Mouse (Mus musculus): ENCODE results near the gene Smarca4. TPM values are rescaled to one million over a fixed set of nuclear protein-coding genes. Genes with fewer than 3 reads are reported as not detected.
A peak's percentile ranks its signal among the peaks of the same experiment; 100 is the strongest.
"Not testable (repeated sequence)": the region's sequence is repeated elsewhere in the genome, so short reads cannot be mapped to it uniquely, and the experiment has no call there.

Smarca4 gene
- total RNA-seq, 2 experiments from 2014 or later: 108 to 114 TPM

DNA sequence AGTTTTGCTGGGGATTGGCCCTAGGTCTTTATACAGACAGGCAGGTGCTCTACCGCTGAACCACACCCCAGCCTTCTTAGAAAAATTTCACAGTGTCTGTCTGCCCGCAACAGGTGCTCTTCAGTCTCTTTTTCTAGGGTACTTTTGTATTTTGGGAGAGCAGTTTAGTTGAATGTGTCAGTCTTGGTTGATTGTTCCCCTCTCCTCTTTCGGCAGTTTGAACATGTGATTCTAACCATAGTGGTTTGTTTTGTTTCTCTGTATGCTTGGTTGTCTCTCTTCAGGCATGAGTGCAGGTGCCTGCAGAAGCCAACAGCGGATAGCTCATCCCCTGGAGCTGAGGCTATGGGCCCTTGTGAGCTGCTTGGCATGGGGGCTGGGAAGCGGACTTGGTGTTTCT, 36.3 kb downstream of the Smarca4 start:
- no peak for DNase-seq (ENCODE audit: low spot score in 2 of 2)

DNA sequence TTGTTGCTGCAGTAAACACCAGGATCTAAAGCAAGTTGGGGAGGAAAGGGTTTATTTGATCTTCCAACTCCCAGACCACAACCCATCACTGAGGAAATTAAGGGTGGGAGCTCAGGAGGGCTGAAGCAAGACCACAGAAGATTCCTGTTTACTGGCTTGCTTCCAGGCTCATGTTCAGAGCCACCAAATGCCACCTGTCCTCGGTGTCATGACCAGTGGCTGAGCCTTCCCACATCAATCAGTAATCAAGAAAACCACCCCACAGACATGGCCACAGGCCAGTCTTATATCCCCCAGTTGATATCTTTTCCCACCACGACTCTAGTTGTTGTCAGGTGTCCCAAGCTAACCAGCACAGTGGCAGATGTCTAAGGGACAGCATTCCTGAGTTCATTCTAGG, 37.3 kb downstream of the Smarca4 start:
- DNase-seq (ENCODE audit: low spot score in 2 of 2): no peak

DNA sequence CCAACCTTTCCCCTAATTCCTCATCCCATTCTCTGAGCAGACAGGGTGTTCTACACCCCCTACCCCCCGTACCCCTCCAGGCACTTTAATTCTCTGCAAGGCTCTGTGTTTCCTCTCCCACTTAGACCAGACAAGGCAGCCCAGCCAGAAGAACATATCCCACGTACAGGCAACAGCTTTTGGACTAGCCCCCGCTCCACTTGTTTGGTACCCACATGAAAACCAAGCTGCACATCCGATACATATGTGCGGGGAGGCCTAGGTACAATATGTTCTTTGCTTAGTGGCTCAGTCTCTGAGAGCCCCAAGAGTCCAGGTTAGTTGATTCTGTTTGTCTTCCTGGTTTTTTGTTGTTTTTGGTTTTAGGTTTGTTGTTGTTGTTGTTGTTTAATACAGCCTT, 46.1 kb downstream of the Smarca4 start:
- DNase-seq (ENCODE audit: low spot score in 2 of 2): no peak

DNA sequence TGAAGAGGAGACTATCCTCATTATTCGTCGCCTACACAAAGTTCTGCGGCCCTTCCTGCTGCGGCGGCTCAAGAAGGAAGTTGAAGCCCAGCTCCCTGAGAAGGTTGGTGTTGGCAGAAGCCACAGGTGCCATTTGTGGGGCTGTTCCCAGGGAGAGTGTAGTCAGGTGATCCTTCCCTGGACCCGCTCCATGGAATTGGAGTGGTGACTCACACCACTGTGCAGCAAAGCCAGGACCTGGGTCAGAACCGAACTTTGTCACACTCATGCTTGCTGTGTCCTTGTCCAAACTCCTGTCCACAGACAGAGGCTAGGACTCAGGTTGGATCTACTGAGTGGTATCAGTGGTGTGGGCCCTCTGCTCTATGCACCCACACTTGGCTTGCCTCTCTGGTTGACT, 53.0 kb downstream of the Smarca4 start:
- no peak for DNase-seq (ENCODE audit: low spot score in 2 of 2)

DNA sequence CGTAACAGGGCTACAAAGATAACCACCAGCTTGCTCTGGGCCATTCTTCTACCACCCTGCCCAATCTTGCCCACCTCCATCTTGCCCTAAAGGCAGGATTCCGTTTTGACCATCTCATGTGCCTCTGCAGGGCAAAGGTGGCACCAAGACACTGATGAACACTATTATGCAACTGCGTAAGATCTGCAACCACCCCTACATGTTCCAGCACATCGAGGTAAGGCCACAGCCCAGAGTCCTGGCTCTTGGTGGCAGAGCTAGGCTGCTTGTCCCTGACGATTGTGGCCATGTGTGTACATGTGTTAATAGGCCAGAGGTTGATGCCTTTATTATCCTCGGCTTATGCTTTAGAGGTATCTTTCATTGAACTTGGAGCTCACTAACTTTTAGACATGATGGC, 54.4 kb downstream of the Smarca4 start:
- DNase-seq (ENCODE audit: low spot score in 2 of 2): no peak

DNA sequence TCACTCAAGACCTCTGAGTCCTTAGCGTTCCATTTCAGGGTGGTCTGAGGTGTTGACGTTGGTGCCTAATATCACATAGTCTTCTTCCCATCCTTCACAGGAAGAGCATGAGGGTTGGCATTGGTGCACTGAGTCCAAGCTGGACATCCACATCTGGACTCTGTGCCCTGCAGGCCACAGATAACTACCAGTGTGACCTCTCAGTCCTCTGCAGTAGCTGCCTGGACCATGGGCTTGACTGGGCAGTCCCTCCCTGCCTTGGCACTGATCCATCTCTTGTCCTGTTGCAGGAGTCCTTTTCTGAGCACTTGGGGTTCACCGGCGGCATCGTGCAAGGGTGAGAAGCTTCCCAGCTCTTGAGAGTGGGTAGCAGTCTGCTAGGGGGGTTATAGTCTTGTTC, 55.8 kb downstream of the Smarca4 start:
- no peak for DNase-seq (ENCODE audit: low spot score in 2 of 2)

DNA sequence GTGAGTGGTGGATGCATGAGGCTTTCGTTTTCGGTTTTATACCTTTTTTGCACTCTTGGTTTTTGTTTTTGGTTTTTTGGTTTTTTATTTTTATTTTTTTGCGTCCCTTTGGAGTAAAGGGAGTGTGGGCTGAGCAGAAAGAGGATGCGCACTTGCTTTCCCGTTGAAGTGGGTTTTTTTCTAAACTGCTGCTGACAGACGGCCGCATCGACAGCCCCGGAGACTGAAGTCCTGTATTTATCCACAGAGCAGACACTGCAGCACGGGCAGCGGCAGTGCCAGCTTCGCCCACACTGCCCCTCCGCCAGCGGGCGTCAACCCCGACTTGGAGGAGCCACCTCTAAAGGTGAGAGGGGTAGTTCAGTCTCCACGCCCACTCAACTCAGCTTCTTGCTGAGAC, 61.7 kb downstream of the Smarca4 start:
- peak; percentile 19 to 42 for DNase-seq (ENCODE audit: low spot score in 2 of 2)

DNA sequence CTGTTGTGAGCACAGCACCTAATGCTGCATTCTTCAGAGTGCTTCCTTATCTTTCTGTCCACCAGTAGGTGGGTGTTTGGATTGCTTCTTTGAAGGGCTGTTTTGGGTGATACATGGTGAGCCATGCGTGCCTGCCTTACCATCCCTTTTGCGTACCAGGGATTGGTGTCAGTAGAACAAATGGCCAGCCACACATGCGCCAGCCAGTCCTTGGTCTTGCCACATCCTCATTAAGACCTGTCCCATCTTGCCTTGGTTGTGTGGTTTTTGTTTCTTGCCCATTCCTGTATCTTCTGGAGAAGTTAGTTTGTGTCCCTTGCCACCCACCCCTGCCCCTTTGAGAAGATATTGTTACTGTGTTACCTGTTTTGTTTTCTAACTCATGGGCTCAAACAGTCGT, 64.5 kb downstream of the Smarca4 start:
- no peak for DNase-seq (ENCODE audit: low spot score in 2 of 2)

DNA sequence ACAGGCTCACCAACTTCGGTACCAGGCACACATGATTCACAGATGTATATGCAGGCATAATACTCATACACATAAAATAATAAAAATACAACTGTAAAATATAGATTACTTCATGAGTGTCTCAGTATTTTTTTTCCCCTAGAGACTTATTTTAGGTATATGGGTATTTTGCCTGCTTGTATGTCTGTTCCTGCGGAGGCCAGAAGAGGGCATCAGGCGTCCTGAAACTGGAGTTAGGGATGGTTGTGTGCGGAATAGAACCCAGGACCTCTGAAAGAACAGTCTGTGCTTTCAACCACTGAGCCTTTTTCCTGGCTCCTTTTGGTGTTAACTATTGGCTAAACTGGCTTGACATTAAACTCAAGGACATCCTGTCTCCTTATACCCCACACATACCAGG, 66.9 kb downstream of the Smarca4 start:
- DNase-seq (ENCODE audit: low spot score in 2 of 2): no peak

DNA sequence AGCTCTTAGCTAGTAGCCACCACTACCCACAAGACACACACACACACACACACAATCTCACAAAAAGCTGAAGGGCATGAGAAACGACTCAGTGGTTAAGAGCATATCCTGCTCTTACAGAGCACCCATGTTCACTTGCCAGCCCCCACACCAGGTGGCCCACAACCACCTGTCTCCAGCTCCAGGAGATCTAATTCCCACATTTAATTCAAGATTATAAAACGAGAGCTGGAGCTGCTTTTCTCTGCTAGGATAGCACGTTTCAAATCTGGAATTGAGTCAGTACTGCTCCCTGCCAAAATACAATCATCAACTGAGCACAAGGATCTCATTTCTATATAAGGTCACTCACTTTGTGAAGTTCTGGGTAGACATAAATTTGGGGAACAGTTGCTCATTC, 67.9 kb downstream of the Smarca4 start:
- DNase-seq (ENCODE audit: low spot score in 2 of 2): no peak

DNA sequence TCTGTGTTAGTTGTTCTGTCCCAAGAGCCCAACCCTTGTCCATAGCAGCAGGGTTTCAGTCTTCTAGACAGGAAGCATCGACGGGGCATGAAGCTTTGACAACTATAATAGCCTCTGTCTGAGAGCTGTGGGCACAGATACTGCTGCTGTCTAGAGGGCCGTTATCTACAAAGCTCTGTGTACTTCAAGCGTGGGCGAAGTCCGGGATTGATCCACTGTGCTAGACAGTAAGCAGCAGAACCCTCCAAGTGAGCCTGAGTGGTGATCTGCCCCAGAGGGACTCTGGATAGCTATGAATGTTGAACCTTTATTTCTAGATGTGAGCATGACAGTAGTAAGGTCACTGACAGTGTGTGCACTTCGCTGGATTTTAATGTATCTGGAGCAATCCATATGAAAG, 72.6 kb downstream of the Smarca4 start:
- DNase-seq (ENCODE audit: low spot score in 2 of 2): no peak

DNA sequence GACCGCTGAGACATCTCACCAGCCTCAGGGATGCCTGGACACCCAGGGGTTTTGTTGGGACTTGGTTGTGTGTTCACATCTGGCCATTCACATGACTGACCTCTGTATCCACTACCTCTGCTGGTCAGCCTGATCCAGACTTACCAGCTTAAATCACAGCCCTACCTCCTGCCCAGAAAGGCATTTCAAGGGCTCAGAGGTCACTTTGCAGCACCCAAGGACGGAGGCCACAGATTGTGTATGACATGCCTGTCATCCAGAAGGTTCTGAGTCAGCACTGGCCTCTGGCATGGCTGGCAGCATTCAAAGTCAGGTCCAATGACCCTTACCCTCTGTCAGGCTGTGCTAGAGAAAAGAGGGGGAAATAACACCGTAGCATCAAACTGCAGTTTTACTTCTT, 74.1 kb downstream of the Smarca4 start:
- DNase-seq (ENCODE audit: low spot score in 2 of 2): no peak

DNA sequence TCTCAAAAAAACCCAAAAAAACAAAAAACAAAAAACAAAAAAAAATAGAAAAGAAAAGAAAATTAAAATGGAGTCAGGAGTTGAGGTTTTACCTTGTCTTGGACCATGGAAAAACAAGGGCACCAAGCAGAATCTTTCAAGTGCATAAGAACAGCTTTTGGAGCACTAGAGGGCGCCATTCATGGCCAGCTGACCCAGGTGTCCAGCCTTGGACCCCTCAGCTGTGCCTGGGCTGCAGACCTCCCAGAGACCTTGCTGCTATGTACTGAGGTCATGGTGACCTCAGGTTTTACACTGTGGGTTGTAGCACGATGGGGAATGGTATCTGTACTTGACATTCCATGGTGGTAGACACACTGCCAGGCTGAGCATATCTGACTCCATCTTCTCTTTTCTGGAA, 75.9 kb downstream of the Smarca4 start:
- DNase-seq (ENCODE audit: low spot score in 2 of 2): peak in 1 of 2 experiments; percentile 26

DNA sequence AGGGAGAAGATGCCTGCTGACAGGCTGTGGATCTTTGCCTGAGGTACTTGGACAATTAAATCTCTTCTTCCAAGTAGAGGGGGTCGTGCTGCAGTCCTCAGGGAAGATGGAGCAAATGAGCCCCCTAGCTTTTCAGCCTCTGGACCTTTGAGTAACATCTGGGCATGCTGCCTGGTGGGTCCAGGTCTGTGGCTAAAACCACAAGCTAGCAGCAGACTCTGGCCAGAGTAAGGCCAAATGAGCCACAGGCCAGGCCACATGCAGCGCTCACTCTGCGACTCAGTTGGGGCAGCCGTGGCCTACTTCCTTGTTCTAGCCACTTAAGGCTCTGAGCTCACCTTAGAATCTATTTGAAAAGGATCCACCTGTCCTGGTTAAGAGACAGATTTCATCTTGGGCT, 76.5 kb downstream of the Smarca4 start:
- DNase-seq (ENCODE audit: low spot score in 2 of 2): no peak

DNA sequence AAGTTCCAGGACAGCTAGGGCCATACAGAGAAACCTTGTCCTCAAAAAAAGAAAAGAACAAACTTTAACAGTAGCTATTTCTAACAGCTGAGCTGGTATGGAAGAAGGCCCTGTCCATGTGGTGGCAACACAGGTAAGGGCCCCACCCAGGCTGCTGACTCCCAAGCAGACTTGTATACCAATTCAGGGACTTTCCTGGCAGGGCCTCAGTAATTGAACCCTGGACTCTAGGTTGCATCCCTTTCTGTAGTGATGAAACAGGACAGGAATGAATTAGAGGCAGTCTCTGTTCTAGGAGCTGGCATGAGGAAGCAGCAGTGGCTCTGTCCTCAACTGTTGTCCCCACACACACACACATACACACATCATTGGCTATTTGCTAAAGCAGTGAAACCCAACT, 78.1 kb downstream of the Smarca4 start:
- DNase-seq (ENCODE audit: low spot score in 2 of 2): no peak

DNA sequence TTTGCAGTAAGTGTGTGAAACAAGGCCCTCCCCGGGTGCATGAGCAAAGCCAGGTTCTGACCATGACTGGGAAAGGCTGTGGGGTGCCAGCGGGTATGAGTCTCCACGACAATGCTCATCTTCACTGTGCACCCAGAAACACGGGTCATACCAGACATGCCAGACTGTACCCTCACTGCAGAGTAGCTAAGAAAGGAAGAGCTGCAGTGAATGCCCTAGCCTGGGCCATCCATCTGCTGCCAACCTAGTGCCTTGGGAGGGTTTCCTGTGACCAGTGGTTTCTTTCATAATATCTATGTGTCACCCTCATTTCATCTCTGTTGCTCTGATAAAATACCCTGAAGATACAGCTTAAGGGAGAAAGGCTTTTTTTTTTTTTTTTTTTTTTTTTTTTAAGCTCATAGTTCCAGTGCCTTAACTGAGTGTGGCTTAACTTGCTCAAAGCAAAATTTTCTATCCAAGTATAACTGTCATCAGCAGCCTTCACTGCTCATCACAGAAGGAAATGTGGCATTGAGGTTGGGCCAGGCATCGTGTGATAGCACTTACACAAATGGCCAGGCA, 79.3 kb downstream of the Smarca4 start:
- DNase-seq (ENCODE audit: low spot score in 2 of 2): no peak

DNA sequence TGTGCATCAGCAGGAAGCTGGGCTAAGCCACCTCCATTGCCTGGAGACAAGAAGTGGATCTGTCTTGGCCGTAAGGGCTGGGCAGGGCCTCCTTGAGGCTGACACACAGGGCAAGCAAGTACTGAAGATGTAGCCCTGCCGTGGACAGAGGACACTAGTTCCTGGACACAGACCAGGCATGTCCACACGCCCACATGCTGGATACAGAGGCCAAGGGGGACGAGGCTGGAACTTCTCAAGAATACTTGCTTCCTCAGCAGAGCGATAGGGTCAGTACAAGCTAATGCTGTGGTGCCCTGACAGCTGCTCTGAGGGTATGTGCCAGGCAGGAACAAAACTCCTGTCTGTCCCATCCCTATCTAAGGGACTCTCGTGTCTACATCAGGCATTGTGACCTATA, 81.2 kb downstream of the Smarca4 start:
- no peak for DNase-seq (ENCODE audit: low spot score in 2 of 2)

DNA sequence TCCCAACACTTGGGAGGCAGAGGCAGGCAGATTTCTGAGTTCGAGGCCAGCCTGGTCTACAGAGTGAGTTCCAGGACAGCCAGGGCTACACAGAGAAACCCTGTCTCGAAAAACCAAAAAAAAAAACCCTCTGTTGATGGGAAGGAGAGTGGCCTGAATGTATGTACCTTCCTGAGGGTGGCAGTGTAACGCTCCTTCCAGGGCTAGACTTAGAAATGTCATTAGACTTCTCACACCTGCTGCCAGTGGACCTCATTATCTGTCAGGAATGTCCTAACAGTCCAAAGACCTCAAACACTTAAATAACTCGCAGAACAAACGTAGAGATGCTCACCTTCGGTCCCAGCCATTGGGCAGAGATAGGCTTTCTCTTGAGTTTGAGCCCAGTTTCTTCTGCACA, 83.3 kb downstream of the Smarca4 start:
- DNase-seq (ENCODE audit: low spot score in 2 of 2): not testable (repeated sequence)

DNA sequence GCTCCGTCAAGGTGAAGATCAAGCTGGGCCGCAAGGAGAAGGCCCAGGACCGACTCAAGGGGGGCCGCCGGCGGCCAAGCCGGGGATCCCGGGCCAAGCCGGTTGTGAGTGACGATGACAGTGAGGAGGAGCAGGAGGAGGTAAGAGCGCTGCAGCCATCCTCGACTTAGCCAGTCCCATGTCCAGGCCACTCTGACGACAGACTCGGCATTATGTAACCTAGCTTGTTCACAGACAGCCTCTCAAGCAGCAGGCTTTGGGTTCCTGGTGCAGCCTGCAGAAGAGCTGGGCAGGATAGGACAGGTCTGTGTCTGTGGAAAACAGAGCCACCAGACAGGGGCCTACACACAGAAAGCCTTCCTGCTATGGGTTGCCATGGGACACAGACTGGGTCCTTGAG, 85.1 kb downstream of the Smarca4 start:
- peak; percentile 25 to 51 for DNase-seq (ENCODE audit: low spot score in 2 of 2)

DNA sequence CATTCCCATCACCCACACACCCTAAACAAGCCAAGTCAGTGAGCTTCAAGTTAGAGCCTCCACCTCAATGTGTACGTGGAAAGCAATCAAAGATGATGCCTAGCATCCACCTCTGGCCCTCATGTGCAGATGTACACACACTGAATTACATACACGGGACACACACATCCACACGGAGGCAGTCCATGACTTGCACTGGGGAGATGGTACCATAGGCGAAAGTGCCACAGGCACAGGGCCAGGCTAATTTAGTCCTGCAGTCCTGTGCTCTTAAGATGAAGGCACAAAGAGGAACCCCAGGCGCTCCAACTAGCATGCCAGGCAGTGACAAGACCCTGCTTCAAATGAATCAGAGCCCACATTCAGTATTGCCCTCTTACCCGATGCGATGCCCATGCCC, 87.5 kb downstream of the Smarca4 start:
- DNase-seq (ENCODE audit: low spot score in 2 of 2): no peak

DNA sequence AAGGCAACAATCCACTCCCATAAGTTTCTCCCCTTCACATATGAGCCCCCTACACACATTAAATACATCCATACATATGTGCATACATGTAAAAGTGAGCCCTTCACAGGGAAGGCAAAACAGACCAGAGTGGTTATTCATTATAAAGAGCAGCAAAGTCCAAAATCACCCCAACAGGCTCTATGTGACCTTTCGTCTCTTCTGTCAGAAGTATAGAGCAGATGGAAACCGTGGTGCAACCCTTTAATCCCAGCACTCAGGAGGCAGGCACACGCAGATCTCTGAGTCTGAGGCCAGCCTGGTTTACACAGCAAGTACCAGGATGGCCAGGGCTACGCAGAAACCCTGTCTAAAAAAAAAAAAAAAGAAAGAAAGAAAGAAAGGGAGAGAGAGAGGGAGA, 90.1 kb downstream of the Smarca4 start:
- DNase-seq (ENCODE audit: low spot score in 2 of 2): no peak

DNA sequence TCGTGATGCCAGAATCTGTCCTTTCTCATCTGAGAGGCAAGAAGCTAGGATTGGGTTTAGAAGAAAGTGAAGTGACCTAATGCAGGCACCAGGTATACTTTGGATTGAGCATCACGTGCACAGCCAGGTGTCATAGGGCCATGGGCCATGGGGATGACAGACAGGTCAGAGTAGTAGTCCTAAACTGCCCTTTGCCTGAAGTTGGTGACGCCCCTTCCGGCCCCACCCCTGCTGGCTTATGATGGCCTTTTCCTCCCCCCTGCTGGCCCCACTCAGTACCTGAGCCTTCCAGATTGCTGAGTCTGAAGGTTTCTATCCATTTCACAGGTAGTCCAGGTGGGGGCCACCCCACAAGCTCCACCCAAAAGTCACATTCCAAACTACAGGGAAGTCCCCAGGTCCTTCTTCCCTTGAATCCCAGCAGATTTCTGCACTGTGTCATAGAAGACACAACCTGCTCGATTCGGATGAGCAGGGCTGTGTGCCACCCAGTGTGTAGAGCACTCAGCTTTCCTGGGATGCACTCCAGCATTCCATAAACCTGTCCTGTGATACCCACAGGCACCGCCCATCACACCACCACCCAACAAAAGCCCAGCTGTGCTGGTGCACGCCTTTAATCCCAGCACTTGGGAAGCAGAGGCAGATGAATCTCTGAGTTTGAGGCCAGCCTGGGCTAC, 90.8 kb downstream of the Smarca4 start:
- no peak for DNase-seq (ENCODE audit: low spot score in 2 of 2)

DNA sequence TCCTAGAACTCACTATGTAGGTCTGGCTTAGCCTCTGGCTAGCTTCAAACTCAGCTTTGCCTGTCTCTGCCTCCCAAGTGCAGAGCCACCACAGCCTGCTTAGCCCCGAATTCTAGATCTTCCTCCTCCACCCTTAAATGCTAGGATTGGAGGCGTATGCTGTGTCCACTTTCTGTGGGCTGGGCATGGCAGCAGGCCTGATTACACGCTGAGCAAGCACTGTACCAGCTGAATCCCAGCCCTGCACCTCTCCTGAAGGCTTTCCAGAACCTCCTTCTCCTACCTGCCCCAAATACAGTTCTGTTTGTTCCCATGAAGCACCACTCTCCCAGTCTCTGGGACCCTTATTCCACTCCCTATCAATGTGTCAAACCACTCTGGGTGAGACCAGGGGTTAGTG, 93.4 kb downstream of the Smarca4 start:
- DNase-seq (ENCODE audit: low spot score in 2 of 2): no peak

DNA sequence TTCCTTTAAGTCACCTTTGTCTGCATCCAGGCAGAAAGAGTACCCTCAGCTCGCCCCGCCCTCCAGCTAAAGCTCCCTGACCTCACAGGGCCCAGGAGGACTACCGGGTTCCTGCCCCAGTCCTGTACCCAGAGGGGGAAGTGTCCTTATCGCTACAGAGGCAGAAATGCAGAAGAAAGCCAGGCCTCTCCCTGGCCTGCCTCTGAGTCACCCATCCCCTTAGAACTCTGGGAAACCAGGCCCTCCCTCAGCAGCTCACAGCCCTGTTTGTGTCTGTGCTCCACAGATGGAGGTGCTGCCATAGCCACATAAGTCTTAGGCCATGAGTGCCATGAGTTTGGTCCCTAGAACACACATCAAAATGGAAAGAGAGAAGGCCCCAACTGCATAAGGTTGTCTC, 99.3 kb downstream of the Smarca4 start:
- no peak for DNase-seq (ENCODE audit: low spot score in 2 of 2)
